Mouse (Mus musculus) right cerebral cortex, postnatal 4 days (tissue): Measurements from ENCODE around the gene Olfr569.

Source experiments
- DNase-seq: peaks from one replicate; pipeline ENCODE4 v3.0.0-alpha.2; 2022

The Olfr569 gene

GRCm38 (mm10) chr7:102890782-102891181 is at the start of gene Olfr569:
Gene Olfr569 (minus strand): TSS chr7:102890882.
- no peak for DNase-seq

- DNase-seq = no peak
Measured at GRCm38 (mm10) chr7:102927105-102927504, 36.4 kb upstream of the Olfr569 start.

- DNase-seq = no peak
Measured at GRCm38 (mm10) chr7:102924109-102924508, 33.4 kb upstream of the Olfr569 start, which contains the start of gene Olfr572. Gene Olfr572 (plus strand): TSS chr7:102924409.

- DNase-seq = no peak
Measured at GRCm38 (mm10) chr7:102919632-102920031, 28.9 kb upstream of the Olfr569 start.

GRCm38 (mm10) chr7:102917032-102917875 is 26.6 kb upstream of the Olfr569 start, which contains the start of gene Olfr571:
Gene Olfr571 (minus strand): TSS chr7:102917536.
- DNase-seq = no peak

GRCm38 (mm10) chr7:102916405-102916804 is 25.7 kb upstream of the Olfr569 start:
- DNase-seq = no peak

- DNase-seq = no peak
Measured at GRCm38 (mm10) chr7:102915261-102915660, 24.6 kb upstream of the Olfr569 start.

- DNase-seq = no peak
Measured at GRCm38 (mm10) chr7:102876822-102877221, 13.9 kb downstream of the Olfr569 start, which contains the start of gene Olfr568. Gene Olfr568 (plus strand): TSS chr7:102877122.

- no peak for DNase-seq
Measured at GRCm38 (mm10) chr7:102858665-102859064, 32.0 kb downstream of the Olfr569 start, which contains the start of gene Olfr566. Gene Olfr566 (minus strand): TSS chr7:102858765.

GRCm38 (mm10) chr7:102855807-102856206 is 34.9 kb downstream of the Olfr569 start:
- no peak for DNase-seq
